Mouse (Mus musculus): ENCODE data around the gene Lrrc27.

The Lrrc27 gene

GRCm38 (mm10) chr7:139212754-139213745 is at the start of gene Lrrc27, which contains the start of gene Stk32c:
Gene Lrrc27, plus strand, starts transcription at chr7:139212988.
Gene Stk32c, minus strand, starts transcription at chr7:139213307.
- DNase-seq (ENCODE audit: low spot score): peak; percentile 98

GRCm38 (mm10) chr7:139164410-139164809 is 48.4 kb upstream of the Lrrc27 start:
- no peak for DNase-seq (ENCODE audit: low spot score)

- DNase-seq (ENCODE audit: low spot score): no peak
Observed at GRCm38 (mm10) chr7:139169143-139169542, 43.6 kb upstream of the Lrrc27 start.

- DNase-seq (ENCODE audit: low spot score): no peak
Observed at GRCm38 (mm10) chr7:139179299-139179698, 33.5 kb upstream of the Lrrc27 start.

GRCm38 (mm10) chr7:139180058-139180457 is 32.7 kb upstream of the Lrrc27 start:
- DNase-seq (ENCODE audit: low spot score): no peak

- DNase-seq (ENCODE audit: low spot score): no peak
Observed at GRCm38 (mm10) chr7:139184396-139184795, 28.4 kb upstream of the Lrrc27 start.

- no peak for DNase-seq (ENCODE audit: low spot score)
Observed at GRCm38 (mm10) chr7:139184846-139185245, 27.9 kb upstream of the Lrrc27 start.

- DNase-seq (ENCODE audit: low spot score): no peak
Observed at GRCm38 (mm10) chr7:139185971-139186370, 26.8 kb upstream of the Lrrc27 start.

- DNase-seq (ENCODE audit: low spot score): no peak
Observed at GRCm38 (mm10) chr7:139186436-139186835, 26.4 kb upstream of the Lrrc27 start.

GRCm38 (mm10) chr7:139187277-139187676 is 25.5 kb upstream of the Lrrc27 start:
- DNase-seq (ENCODE audit: low spot score): no peak

GRCm38 (mm10) chr7:139187771-139188633 is 24.8 kb upstream of the Lrrc27 start:
- peak; percentile 70 for DNase-seq (ENCODE audit: low spot score)

GRCm38 (mm10) chr7:139188634-139189207 is 24.1 kb upstream of the Lrrc27 start:
- DNase-seq (ENCODE audit: low spot score): no peak

- DNase-seq (ENCODE audit: low spot score): no peak
Observed at GRCm38 (mm10) chr7:139190616-139191015, 22.2 kb upstream of the Lrrc27 start.

GRCm38 (mm10) chr7:139191619-139192018 is 21.2 kb upstream of the Lrrc27 start:
- DNase-seq (ENCODE audit: low spot score): no peak

GRCm38 (mm10) chr7:139197022-139197421 is 15.8 kb upstream of the Lrrc27 start:
- DNase-seq (ENCODE audit: low spot score): no peak

- DNase-seq (ENCODE audit: low spot score): no peak
Observed at GRCm38 (mm10) chr7:139200108-139200507, 12.7 kb upstream of the Lrrc27 start.

- no peak for DNase-seq (ENCODE audit: low spot score)
Observed at GRCm38 (mm10) chr7:139201209-139201608, 11.6 kb upstream of the Lrrc27 start.

GRCm38 (mm10) chr7:139208023-139208772 is 4.6 kb upstream of the Lrrc27 start:
- DNase-seq (ENCODE audit: low spot score): no peak

GRCm38 (mm10) chr7:139208773-139209095 is 4.1 kb upstream of the Lrrc27 start:
- no peak for DNase-seq (ENCODE audit: low spot score)

GRCm38 (mm10) chr7:139211761-139212160 is 1.0 kb upstream of the Lrrc27 start:
- no peak for DNase-seq (ENCODE audit: low spot score)

- DNase-seq (ENCODE audit: low spot score): no peak
Observed at GRCm38 (mm10) chr7:139213751-139214150, 963 bp downstream of the Lrrc27 start.

GRCm38 (mm10) chr7:139214160-139214559 is 1.4 kb downstream of the Lrrc27 start:
- DNase-seq (ENCODE audit: low spot score): no peak

Data from testis, postnatal 14 days (tissue).